Mouse (Mus musculus): ENCODE measurements at regions not wholly inside any gene's neighbourhood (a gene's known extent, or its start where the extent isn't known, plus 50 kb on each side); places are given as distances from the start of the nearest gene placed in this dataset.

GRCm38 (mm10) chr6:35804041-35804440, 264.4 kb upstream of the Mtpn start:
- no peak for TF ChIP-seq CTCF (IDR thresholded peaks at IDR 0.05)
- no peak for DNase-seq (ENCODE audit: extremely low spot score in 1 of 2, low spot score in 2 of 2)
- Histone ChIP-seq H3K4me3 (no peak overlapping the region), H3K27ac (no peak overlapping the region)
- intact Hi-C loops (cut with DNase I) = no loop called here

DNA sequence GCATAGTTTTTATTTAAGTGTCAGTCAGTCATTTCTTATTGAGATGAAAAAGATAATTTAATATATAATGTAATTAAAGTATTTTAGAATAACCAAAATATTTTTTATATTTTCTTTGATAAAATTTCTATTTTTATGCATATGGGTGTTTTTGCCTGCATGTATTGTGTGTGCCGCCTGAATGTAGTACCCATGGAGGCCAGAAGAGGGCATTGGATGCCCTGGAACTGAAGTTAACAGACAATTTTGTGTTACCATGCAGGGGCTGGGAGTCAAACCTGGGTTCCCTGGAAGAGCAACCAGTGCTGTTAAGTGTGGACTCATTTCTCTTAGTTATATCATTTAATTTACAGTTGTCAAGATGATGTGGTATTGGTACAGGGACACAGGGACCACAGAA, 240.0 kb upstream of the Mtpn start:
- Histone ChIP-seq H3K27ac (no peak overlapping the region), H3K4me3 (no peak overlapping the region)
- TF ChIP-seq CTCF (IDR thresholded peaks at IDR 0.05) = no peak; the same call in 1 of the 2 replicates
- no peak for DNase-seq (ENCODE audit: extremely low spot score in 1 of 2, low spot score in 2 of 2)
- intact Hi-C loops (cut with DNase I) = no loop called here

GRCm38 (mm10) chr6:35770907-35771306, 231.2 kb upstream of the Mtpn start:
- H3K27ac ChIP-seq = no peak overlapping the region
- no peak for DNase-seq (ENCODE audit: extremely low spot score in 1 of 2, low spot score in 2 of 2)
- intact Hi-C loops (cut with DNase I) = no loop called here
- no peak for TF ChIP-seq CTCF (IDR thresholded peaks at IDR 0.05)
- H3K4me3 ChIP-seq = no peak overlapping the region

DNA sequence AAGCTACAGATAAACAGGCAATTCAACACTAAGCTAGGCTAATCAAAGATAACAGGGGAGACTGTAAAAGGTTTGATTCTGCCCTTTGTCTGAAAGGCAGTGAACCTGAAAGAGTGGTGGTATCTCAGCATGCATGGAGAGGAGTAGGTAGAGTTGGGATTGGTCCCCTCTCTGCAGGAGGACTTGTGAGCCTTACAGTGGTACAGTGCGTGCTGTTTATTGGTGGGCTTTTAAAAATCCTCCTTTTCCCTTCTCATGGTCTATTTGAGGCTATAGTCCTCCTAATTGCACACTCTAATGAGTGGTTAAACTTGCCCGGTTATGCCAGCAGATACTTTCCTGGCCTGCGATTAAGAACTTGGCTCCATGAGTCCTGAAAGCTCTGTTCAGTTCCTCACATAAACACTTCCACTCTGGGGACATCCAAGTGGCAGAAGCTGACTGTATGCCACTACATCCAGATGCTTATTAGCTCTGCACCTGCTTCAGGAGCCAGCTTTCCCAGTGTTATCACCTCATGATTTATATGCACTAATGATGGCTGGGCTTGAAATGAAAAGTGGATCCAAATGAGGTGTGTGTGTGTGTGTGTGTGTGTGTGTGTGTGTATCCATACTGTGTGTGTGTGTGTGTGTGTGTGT, 220.0 kb upstream of the Mtpn start:
- no peak for TF ChIP-seq CTCF (IDR thresholded peaks at IDR 0.05)
- DNase-seq (ENCODE audit: extremely low spot score in 1 of 2, low spot score in 2 of 2) = no peak

DNA sequence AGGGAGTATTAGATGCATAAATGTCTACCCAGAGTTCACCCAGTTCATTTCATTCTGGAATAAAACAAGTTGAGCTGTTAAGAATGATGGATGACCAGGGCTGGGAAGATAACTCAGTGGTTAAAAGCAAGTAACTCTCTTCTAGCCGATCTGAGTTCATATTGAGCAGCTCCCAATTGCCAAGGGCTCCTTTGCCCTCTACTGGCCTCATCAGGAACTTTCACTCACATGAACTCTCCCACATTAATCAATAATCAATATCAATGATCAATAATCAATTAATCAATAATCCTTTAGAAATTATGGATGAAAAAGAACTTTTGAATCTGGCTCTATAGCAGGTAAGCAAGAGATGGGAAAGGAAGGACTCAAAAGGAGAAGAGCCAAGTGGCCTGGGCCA, 206.3 kb upstream of the Mtpn start:
- no peak for DNase-seq (ENCODE audit: extremely low spot score in 1 of 2, low spot score in 2 of 2)
- intact Hi-C loops (cut with DNase I) = no loop called here
- TF ChIP-seq CTCF (IDR thresholded peaks at IDR 0.05) = no peak; the same call in 1 of the 2 replicates
- no peak overlapping the region for H3K4me3 ChIP-seq
- no peak overlapping the region for H3K27ac ChIP-seq

More for the DNA sequence above, 220.0 kb upstream of the Mtpn start:
- intact Hi-C loops (cut with DNase I) = no loop called here
- Histone ChIP-seq H3K27ac (no peak overlapping the region), H3K4me3 (no peak overlapping the region)

DNA sequence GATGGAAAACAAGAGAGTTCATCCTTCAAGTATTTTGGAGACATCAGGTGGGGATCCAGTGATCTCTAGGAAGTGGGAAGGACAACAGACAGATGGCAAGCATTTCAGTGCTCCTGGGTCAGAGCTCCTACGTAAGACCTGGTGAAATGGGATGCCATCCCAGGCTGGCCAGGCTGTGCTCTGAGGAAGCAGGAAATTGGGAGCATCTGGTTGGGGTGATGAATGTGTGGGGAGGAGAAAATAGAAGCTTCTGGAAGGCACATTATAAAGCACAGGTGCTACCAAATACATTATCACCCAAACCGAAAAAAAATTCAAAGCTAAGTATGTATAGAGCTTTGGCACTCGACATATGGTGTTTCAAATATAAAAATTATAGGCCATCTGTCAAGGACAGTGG, 165.9 kb upstream of the Mtpn start:
- Histone ChIP-seq H3K27ac (no peak overlapping the region), H3K4me3 (no peak overlapping the region)
- intact Hi-C loops (cut with DNase I) = no loop called here
- no peak for TF ChIP-seq CTCF (IDR thresholded peaks at IDR 0.05)
- DNase-seq (ENCODE audit: extremely low spot score in 1 of 2, low spot score in 2 of 2) = peak in 1 of 2 experiments; percentile 15

DNA sequence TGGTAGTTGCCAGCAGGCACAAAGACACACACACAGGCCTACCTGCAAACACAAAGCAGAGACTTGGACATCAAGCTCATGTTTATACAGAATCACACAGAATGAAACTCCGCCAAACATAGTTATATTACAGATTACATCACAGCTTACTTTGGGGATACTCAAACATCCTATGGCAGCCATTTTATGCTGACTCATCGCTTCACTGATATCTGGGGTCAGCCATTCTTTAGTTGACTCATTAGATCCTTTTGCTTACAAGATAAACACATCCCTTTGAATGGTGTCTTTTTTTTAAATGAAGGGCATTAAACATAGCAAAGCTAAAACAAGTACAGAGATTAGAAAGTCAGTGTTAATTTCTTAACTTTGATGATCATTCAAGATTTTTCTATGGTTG, 127.4 kb upstream of the Mtpn start:
- intact Hi-C loops (cut with DNase I) = no loop called here
- Histone ChIP-seq H3K4me3 (no peak overlapping the region), H3K27ac (no peak overlapping the region)
- TF ChIP-seq CTCF (IDR thresholded peaks at IDR 0.05) = no peak
- no peak for DNase-seq (ENCODE audit: extremely low spot score in 1 of 2, low spot score in 2 of 2)

GRCm38 (mm10) chr6:35651401-35651800, 111.7 kb upstream of the Mtpn start:
- intact Hi-C loops (cut with DNase I) = no loop called here
- DNase-seq (ENCODE audit: extremely low spot score in 1 of 2, low spot score in 2 of 2) = no peak
- Histone ChIP-seq H3K4me3 (no peak overlapping the region), H3K27ac (no peak overlapping the region)
- no peak for TF ChIP-seq CTCF (IDR thresholded peaks at IDR 0.05)

DNA sequence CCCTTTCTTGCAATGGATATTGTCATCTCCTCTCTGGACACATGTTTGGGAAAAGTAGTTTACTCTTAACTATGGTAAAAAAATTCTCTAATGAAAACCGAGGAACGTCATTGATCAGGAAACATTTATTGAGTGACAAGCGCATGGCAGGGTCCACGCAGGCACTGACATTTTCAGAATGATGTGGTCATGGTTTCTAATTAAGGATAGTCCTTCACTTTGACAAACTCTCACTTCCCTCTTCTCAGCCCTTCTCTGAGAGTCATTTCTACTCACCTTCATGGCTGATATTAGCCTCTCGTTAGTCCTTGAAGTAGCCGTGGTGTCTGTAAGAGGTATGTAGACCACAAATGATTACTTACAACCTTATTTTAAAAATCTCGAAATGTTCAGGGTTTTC, 105.5 kb upstream of the Mtpn start:
- intact Hi-C loops (cut with DNase I) = no loop called here
- H3K4me3 ChIP-seq = no peak overlapping the region
- H3K27ac ChIP-seq = no peak overlapping the region
- DNase-seq (ENCODE audit: extremely low spot score in 1 of 2, low spot score in 2 of 2) = no peak
- no peak for TF ChIP-seq CTCF (IDR thresholded peaks at IDR 0.05)

DNA sequence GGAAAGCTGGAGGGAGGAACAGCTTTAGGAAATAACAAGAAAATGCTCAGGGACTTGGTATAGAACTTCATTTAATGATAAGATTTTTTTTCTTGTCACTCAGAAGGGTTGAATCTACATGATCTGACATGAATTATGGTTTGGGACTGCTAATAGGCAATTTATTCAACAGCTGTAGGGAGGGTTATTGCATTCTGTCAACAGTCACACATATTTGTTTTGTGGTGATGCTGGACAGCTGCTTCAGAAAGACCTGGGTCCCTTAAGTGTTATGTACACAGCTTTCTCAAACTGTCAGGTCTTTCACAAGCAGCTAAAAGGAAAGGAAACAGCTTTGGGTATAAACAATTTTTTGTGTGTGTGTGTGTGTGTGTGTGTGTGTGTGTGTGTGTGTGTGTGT, 101.0 kb upstream of the Mtpn start:
- intact Hi-C loops (cut with DNase I) = no loop called here
- DNase-seq (ENCODE audit: extremely low spot score in 1 of 2, low spot score in 2 of 2) = no peak
- no peak overlapping the region for H3K4me3 ChIP-seq
- no peak for TF ChIP-seq CTCF (IDR thresholded peaks at IDR 0.05)
- no peak overlapping the region for H3K27ac ChIP-seq

- no peak overlapping the region for H3K27ac ChIP-seq
- no peak overlapping the region for H3K4me3 ChIP-seq
- TF ChIP-seq CTCF (IDR thresholded peaks at IDR 0.05) = no peak
- no peak for DNase-seq (ENCODE audit: extremely low spot score in 1 of 2, low spot score in 2 of 2)
- intact Hi-C loops (cut with DNase I) = no loop called here
Measured at GRCm38 (mm10) chr6:35608336-35608735, 68.6 kb upstream of the Mtpn start.

DNA sequence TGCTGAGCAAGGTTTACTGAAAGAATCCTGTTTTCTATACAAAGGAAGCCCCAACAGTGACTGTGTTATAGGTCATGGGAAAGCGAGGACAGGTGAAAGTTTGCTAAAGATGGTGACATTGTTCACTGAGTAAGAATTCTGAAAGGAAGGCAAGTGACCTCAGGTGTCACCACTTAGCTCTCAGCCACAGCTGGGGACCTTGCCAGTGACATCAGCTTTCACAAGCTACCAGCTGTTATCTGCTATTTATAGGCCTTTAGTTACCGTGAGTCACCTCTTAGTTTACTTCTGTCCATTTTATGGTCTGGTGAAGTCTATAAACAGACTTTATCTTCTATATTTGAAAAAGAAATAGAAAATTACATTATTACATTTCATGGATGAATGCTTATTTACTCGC, 65.4 kb upstream of the Mtpn start:
- Histone ChIP-seq H3K27ac (no peak overlapping the region), H3K4me3 (no peak overlapping the region)
- no peak for DNase-seq (ENCODE audit: extremely low spot score in 1 of 2, low spot score in 2 of 2)
- intact Hi-C loops (cut with DNase I) = no loop called here
- TF ChIP-seq CTCF (IDR thresholded peaks at IDR 0.05) = no peak

- no peak overlapping the region for H3K4me3 ChIP-seq
- no peak for DNase-seq (ENCODE audit: extremely low spot score in 1 of 2, low spot score in 2 of 2)
- H3K27ac ChIP-seq = no peak overlapping the region
- intact Hi-C loops (cut with DNase I) = no loop called here
- TF ChIP-seq CTCF (IDR thresholded peaks at IDR 0.05) = no peak
Measured at GRCm38 (mm10) chr6:35601373-35601772, 61.7 kb upstream of the Mtpn start.

Data from left cerebral cortex, adult 2 months (tissue).